Mouse (Mus musculus) ovary, postnatal 36 days (tissue): ENCODE results near the gene Tmprss6.
A peak's percentile ranks its signal among the peaks of the same experiment; 100 is the strongest.

Experiments
- DNase-seq: peaks from one replicate; pipeline ENCODE4 v3.0.0; 2022; ENCODE audit warnings: low spot score, mixed read lengths

Gene Tmprss6

DNA sequence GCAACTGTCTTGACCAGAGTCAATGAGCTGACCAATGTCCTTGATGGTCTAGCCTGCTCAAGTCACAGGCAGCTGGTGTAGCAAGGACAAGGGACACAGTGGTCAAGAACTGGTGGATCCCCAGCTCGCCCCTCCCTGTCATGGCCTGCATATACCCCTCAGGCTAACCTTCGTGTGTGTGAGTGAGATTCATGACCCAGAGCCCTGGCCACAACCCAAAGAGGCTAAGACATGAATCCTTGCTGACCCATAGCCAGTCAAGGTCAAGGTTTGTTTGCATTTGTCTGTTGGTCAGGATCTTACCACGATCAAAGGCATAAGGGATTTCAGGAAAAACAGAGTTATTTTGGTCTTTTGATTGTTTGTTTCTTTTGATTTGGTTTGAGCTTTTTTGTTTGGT, 14.1 kb upstream of the Tmprss6 start:
- DNase-seq = no peak

DNA sequence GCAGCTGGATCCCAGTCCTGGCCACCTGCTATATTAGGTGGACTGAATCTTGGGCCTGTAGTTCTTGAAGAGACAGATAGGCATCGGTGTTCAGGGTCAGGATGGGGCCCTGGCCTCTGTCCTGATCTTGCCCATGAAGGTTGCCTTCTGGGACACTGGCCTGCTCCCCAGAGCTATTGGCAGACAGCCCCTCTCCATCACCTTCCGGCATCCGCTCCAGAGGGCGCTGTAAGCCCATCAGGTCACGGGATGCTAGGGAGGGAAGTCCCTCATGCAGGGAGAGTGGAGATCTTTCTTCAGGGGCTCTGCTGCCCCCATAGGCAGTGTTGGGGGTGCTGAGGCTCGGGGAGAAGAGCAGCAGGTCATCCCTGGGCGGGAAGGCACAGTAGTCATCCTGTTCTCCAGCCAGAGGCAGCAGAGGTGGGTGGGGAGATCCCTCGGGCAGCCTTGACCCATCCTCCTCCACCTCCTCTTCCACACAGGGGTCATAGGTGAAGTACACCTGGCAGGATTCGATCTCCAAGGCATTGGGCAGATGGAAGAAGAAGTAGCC, 13.1 kb upstream of the Tmprss6 start:
- DNase-seq = peak; percentile 52

DNA sequence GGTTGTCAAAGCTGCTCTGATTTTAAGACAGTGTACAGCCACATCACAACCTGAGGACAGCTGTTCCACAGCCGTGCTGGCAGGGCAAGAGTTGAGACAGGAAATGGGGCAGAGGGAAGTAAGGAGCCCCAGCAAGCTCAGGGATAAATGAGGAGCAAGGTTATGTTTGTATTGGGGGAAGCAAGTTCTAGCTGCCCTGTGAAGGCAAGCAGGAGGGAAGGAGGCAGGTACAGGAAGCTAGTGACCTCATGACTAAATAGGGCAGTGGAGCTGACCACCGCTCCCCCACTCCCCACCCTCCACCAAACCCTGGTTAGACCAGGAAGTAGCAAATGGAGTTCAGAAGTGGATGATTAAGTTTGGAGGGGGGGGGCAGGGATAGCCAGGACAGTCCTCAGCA, 12.6 kb upstream of the Tmprss6 start:
- no peak for DNase-seq

DNA sequence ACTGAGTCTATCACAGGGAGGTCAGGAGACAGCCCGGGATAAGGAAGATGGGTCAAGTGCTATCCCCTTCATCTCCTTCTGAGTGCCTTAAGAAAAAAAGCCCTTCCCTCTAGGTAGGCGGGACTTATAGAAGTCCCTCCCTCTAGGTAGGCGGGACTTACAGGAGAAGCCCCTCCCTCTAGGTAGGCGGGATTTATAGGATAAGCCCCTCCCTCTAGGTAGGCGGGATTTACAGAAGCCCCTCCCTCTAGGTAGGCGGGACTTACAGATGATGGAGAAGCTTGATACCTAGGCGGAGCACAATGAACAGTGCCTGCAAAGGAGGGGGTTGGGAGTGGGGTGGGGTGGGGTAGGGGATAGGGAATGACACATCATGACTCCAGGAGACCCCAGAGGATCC, 11.7 kb upstream of the Tmprss6 start:
- DNase-seq = no peak

DNA sequence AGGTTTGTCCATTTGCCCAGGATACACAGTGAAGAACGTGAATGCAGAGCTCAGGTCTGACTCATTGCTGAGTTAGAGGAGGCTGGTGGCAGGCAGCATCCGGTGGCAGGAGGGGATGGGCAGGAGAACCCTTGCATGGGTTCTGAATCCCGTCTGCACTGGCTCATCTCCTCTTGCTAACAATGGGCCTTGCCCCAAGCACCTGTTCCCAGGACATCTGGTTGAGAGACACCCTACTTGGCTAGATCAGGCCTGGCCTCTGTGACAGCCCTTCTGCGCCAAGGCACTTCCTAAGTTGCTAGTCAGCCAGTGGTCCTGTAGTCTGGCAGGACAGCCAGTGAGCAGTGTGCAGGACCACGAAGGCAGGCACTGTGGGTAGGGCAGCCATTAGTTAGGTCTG, 11.0 kb upstream of the Tmprss6 start:
- DNase-seq = no peak

DNA sequence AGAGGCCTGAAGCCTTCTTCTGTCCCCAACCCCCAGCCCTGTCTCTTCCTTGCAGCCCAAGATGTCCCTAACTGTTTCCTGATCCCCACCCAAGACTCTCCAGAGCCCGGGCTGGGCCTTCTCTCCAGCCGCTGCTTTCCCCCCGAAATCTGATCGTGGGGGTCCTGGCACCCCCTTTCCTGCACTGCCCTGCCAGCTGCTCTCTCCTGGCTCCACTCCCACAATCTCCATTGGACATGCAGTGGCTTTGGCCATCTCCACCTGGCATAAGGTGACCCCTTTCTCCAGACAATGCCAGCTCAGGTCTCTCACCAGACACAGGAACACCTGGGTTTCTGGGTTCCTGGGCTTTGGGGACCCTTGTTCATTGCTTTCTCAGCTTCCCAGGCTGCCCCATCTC, 9.6 kb upstream of the Tmprss6 start:
- DNase-seq = no peak

DNA sequence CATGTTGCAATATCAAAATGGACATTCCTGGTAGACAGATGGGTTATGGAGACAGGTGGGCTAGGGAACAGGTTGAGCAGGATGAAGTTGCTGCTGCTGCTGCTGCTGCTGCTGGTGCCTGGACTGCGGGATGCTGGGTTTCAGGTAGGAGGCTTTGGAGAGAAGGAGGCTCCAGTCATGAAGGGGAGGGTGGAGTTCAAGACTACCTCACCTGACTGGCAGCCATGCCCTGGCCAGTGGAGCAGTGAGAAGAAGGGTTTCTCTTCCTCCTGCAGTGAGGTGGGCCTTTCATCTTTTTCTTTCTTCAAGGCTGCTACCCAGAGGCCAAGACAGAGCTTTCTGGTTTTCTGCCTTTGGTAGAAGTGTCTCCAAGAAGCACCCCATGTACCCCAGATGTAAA, 8.4 kb upstream of the Tmprss6 start:
- no peak for DNase-seq

DNA sequence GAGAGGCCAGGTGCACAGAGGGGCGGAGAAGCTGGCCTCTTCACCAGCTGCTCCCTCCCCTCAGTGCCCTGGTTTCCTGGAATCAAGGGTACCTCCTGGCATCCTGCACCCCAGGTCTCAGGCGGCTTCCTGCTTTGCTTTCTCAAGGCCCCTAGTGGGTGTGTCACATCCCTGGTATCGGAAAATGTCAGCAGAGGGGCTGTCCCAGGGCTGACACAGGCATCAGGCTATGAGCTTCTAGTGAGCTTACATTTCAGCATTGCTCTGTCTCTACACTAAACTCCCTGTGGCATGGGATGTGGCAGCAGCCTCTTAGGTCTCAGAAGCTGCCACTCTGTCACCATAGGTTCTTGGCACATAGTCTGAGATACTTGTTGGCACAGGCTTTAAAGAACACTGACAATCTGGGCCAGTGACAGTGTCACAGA, 7.2 kb upstream of the Tmprss6 start:
- no peak for DNase-seq

DNA sequence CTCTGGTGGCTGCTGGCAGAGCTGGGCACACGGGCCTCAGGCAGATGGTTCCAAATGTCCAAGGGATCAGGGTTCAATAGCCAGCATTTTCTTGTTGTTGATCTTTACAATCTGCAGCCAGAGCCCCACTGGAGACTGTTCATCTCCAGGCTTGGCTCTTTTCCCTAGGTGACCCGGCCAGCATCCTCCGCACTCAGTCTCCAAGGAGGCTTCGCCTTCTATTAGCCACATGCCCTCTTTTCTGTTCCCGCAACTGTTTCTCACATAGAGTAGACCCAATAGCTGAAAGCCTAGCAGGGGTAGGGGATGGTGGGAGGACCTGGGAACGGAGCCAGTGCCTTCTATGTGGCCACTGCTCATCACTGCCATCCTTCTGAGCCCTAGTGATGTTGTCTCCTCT, 5.0 kb upstream of the Tmprss6 start:
- no peak for DNase-seq

DNA sequence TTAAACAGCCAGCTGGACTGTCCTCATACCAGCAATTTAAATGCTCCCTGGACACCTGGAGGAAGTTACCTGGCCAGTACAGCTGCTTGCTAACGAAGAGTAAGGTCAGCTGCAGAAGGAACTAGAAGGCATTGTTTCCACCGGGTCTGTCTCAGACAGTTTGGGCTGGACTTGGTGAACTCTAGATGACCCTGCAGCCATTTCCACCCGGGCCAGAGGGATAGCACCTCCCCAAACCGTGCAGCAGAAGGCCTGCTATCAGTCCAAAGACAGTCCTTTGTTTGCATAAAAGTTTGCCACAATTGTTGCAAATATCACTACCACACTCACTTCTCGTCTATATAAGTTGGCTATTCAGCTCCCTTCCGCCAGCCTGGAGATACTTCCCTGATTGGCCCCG, 3.5 kb upstream of the Tmprss6 start:
- no peak for DNase-seq

DNA sequence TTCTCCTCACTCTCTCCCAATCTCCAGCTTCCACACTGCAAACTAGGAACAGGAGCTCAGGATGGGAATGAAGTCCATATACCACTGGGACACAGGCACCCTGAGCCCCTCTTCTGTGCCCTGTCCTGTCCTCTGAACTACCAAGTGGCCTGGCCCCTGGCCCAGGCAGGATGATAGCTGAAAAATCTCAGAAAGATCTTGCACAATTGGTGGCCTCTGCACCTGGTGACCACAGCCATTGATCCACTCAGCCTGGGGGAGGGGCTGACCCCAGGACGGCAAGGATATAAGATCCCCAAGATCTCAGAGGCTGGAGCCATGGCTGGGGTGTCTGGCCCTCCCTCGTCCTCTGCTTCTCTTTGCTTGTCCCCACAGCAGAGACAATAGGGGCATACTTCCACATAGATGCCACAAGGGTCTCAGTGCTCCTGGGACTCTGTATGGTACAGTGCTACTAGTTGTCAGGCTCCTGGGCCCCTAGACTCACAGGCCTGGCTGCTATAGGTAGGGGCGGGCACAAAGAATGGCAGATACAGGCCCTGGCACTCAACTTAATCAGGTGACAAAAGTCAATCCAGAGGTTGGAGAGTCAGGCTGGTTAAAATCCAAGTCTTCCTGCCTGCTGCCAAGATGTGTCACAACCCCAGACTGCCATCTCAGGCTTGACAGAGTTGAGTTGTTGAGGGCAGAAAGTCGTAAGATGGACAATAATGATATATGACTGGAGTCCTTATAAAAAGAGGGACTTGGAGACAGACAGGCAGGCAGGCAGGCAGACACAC, 2.3 kb upstream of the Tmprss6 start:
- DNase-seq = no peak

DNA sequence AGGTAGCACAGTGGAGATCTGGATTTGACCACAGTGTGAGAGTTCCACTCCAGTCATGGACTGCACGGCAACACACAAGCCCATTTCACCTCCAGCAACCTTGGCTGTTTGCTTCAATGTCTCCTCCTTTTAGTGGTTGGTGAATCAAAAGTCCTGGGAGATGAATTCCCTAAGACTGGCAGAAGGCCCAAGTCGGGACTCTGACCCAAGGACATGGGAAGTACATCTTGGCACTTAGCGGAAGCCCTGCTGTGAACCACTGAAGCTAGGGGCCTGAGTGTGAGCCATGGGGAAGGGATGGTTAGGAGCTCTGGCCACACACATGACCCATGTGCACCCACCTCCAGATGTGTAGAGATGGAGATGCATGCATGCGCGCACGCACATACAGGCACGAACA, 864 bp downstream of the Tmprss6 start:
- no peak for DNase-seq

DNA sequence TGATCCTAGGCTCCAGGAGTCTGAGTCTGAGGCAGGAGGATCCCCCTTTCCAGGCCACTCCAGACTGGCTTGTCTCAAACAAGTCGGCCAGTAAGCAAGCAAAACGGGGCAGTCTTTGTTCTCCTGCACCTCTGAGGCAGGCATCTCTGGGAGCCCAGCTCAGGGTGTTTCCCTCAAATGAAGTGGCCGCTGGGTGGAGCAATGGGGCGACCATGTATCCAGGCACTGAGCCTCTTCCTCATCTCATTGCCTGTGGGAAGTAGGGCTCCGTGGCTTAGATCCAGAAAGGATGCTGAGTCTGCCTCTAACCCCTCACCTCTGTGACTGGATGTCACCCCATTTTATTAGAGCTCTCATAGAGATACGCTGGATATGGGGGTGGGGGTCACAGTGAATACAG, 1.6 kb downstream of the Tmprss6 start:
- DNase-seq = no peak

DNA sequence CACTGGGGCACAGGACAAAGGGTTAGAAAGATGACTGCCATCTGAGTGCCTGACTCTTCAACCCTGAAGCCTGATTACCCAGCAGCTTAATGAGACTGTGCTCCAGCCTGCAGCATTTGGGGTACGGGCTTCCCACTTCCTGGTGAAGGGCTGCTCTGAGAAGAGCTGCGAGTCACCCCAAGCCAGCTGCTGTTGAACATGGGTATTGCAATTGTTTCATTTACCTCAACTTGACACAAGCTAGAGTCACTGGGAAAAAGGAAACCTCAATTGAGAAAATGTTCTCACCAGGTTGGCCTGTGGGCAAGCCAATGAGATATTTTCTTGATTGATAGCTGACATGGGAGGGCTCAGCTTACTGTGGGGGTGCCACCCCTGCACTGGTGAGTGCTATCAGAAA, 5.5 kb downstream of the Tmprss6 start:
- no peak for DNase-seq

DNA sequence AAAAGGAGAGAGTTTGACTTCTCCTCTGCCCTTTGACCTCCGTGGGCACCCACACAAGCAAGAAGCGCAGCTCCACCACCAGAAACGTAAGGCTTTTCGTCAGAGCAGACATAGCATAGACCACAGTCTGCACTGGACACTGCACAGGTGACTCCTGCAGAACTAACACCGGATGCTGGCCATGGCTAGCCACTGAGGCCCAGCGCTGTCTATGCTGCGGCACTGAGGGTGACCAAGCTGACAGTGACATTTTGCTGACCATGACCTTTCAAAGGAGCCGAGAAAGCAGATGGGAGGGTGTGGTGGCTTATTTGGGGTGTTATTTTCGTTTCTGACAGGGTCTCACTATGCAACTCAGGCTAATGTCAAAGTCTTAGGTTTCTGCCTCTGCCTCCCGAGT, 11.2 kb downstream of the Tmprss6 start:
- DNase-seq = no peak

DNA sequence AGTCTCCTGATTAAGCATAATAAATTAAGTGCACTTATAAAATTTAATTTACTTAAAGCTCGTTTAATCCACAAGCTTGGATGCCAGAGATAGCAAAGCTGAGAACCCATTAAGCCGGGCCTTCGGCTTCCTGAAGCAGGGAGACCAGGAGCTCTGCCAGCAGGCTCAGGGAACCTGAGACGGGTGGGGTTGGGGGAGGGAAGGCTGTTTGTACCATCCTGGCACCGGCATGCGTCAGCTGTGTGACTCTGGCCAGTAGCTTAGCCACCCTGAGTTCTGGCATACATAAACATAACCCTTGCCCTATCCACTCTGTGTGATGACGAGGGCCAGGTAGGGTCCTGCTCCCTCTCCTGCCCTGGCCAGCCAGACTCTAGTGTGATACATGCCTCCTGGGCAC, 12.4 kb downstream of the Tmprss6 start:
- DNase-seq = no peak

DNA sequence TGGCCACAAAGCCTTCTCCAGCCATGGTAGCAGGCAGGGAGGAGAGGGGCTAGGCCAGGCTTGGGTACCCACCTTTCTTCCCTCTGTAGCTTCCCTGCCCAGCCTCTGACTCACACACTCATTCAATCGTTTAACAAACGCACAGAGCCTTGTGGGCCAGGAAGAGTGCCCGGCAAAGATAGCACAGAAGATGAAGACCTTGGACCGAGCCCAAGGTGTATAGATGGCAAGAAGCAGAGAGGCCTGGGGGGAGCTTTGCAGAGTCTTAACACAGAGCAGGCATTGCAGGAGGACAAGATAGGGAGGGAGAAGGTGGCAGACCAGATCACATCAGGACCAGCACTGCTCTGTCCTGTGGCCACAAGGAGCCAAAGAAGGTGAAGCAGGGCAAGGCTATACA, 13.3 kb downstream of the Tmprss6 start:
- no peak for DNase-seq

DNA sequence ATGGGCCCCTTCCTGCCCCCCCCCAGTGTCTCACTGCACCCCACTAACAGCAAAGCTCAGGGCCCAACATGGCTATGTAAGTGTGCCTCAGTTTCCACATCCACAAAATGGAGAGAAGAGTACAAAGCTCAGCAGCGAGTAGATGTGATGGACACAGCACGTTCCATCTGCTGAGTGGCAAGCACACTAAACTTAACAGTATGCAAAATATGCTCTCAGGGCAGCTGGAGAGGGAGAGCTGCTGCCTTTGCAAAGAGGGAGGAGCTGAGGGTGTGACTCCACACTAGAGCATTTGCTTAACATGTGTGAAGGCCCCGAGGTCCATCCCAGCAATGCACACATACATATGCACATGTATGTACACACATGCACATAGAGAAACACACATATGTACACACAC, 15.5 kb downstream of the Tmprss6 start:
- DNase-seq = no peak

DNA sequence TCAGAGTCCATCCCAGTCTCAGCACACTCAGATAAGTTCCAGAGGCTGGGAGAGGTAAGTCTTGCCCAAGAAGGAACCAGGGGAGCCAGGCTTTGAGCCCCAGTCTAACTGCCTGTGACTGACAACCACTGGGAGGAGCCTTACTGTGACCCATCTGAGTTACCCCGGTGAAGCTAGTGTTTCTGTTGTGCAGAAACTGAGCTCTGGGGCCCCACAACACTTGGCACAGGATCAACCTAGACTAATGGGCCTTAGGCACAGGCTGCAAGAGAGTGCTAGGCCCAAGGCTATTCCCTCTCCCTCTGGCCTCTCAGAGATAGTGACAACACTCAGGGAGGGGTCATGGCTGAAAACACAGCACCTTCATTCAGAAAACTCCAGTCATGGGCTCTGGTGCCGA, 17.2 kb downstream of the Tmprss6 start:
- no peak for DNase-seq

DNA sequence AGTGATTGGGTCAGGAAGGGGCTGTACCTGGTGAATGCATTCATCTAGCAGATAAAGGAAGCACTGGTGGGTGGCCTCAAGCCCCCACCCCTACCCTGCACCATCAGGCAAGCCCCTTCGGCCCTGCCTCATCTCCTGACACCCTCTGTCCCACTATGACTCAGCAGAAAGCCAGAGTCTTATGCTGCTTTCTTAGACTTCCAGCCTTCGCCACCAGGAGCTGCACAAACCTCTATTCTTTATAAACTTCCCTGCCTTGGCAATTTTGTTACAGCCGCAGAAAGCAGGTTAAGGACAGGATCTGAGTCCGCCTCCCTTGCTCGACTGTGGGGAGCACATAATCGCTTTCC, 18.0 kb downstream of the Tmprss6 start:
- no peak for DNase-seq

DNA sequence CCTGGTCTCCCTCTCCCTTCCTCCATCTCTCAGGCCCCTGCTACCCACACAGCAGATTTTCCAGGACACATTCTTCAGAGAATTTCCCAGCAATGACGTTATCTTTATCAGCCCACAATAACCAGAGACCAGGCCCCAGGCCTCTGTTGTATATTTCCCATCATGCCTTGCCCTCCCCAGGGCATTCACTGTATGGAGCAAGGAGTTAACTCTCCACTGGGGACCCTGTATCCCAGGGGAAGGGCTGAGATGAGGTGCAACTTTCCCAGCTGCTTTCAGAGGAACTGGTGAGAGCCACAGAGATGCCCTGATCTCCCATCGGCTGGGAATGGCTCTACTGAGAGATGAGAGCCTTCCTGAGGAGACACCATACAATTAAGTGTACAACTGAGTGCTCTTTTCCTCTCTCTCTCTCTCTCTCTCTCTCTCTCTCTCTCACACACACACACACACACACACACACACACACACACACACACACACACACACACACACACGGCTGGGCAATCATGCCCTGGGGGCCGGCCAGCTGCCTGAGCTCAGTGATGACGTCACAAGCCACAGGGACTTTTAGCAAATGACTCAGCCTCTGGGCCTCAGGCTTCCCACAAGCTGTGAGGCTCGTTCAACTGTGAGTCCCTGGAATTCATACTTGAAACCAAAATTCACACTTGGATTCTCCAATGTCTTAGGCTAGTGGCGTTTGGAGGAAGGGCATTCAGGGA, 18.6 kb downstream of the Tmprss6 start:
- no peak for DNase-seq

DNA sequence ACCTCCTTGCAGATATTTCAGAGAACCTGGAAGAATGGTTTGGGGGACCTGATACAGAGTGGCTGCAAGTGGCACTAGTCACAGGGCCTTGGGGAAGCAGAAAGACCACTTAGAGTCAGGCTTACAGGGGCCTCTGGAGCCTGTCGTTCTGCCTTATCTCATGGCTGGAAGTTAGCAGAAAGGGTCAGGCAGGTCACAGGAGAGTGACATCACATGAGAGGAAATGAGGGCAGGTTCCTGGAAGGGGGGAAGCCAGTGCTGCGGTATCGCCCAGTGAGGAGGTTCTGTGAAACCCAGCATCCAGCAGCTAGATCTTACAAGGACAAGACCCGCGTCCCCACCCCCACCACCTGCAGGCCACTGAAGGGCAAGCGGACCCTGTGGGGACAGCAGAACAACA, 19.3 kb downstream of the Tmprss6 start:
- DNase-seq = no peak

DNA sequence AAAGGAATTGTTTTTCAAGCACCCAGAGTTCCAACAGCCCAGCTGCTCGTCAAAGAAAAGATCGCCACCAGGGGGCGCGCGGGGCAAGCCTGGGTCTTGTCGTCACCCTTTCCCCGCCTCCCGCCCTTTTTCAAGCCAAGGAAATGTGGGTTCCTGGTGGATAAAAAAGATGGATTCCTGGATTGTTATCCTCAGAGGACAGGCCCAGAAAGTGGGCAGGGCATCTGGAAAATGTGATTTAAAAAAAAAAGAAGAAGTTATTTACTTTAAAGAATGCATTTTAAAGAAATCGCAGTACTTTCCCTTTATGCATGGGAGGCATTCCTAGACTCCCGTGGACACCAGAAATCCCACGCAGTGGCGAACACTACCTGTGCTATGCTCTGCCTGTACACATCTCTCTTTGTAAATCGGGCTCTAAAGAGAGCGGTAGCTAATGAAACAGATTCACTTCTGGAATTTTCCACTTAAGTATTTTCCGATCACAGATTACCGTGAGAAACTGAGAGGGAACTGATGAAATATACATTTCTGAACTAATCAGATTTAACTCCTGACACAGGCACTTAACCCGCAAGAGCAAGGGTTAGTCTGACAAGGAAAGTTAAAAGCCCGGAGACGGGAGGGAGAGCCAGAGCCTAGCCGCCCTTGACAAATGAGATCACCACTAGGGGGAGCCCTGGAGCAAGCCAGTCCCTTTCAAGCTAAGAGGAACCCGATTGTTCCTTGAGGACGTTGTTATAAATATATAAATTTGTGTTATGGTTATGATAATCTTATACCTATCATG, 20.5 kb downstream of the Tmprss6 start:
- DNase-seq = peak; percentile 93
